Mouse (Mus musculus): ENCODE data around the gene Pfkm.

Gene Pfkm

DNA sequence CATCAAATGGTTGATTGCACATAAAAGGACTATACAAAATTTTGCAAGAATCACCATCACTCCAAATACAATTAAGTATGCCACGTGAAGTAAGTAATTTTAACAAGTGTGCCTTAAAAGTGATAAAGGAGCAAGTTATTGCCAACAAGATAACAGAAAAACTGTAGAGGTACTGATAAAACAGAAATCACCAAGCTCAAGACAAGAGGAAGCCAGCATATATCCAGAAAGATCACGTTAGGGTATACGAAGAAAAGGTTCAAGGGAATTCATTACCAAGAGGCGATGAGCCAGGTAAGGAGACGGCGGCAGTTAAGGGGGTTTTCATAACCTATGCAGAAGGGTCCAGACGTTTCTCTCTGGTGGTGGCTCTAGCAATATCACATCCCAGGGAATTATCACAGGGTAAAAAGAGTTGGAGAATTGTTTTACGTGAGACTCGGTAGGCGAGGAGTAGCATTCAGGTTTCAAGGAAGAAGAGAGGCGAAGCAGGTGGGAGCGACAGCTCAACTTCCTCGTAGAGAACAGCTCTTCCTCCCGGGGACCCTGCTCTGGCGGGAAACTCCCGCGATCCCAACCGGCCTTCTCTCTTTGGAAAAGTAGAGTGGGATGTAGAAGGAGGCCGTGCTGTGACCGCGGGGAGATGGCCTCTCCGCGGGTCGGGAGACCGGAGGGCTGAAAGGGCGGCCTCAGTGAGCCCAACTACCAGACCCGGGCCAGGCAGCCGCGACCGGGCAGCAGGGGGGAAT is at the start of gene Pfkm:
Gene Pfkm (plus strand): TSS at position 218 of the 749 bp plus-strand sequence.
- DNase-seq = no peak

DNA sequence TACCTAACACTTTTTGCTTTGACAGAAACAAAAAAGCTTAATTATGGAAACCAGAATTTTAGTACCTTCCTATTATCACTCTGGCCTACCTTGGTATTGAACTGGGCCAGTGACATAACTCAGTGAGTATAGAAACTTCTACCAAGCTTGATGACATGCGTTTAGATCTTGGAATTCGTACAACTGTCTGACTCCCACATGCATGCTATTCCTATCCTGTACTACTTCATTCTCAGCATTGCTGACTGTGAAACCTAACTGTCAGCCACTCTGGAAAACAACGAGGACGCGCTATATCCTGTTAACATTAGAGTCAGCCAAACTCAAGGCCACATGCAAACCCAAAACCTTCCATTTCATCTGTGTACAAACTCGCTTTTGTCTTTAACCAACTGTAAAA is 48.4 kb upstream of the Pfkm start:
- DNase-seq = no peak

DNA sequence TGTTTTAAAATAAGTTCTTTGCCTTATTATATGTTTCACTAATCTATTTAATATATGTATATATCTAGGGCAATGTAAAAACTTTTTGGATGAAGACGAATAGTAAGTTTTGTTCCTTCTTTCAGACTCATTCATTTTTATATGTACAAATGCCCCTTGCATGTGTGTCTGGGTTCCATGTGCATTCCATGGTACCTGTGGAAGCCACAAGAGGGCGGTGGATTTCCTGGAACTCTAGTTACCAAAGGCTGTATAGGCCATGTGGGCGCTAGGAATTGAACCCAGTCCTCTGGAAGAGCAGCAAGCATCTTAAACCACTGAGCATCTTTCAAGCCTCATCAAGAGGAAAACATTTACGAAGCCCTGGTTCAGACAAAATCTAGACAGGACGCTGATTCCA is 48.0 kb upstream of the Pfkm start:
- no peak for DNase-seq

DNA sequence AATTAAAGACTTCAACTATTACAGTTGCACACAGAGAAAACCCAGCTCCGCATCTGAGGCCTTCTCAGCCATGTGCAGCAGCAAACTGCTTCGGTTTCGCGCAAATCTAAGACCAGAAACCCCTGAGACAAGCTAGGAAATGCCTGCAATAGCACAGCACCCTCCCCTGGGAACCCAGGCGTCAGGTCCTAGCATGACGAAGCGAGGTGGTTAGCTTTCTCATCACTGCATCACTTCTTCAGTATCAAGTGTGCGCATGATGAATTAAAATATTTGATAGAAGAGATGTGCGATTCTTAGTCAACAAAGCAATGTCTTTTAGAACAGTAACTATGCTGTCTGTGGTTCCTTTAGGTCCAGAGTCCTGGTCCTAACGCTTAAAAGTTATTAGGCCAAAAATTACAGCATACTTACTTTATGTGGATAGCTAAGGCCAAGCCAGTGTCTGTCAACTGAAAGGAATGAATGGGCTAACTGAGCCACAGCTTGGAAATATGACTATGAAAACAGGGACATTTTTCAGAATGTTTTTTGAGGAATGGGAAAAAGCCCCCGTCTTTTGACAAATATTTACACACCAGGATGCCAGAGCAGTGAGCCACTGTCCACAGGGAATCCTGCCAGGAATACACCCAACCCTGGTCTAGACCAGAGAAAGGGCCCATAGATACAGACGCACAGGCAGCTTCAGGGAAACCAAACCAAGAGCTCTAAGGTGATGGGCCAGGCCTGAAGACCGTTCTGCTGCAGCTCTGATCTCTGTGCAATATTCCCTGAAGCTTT is 43.3 kb upstream of the Pfkm start:
- no peak for DNase-seq

DNA sequence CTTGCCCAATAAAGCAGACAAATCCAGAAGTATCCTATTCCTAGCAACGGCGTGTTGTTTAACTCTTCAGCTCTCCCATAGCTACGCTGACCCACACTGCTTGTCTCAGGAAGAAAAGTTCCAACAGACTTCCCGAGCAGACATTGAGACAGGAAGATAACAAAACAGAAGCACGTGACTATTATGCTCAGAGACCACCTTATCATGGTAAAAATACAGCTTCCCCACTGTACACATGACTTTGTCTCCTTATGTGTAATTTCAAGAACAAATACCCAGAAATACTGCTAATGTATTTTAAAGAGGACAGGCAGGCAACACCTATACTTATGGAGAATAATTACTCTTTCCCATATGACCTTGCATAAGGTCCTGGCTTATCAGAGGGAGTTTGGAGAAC is 40.7 kb upstream of the Pfkm start:
- no peak for DNase-seq

DNA sequence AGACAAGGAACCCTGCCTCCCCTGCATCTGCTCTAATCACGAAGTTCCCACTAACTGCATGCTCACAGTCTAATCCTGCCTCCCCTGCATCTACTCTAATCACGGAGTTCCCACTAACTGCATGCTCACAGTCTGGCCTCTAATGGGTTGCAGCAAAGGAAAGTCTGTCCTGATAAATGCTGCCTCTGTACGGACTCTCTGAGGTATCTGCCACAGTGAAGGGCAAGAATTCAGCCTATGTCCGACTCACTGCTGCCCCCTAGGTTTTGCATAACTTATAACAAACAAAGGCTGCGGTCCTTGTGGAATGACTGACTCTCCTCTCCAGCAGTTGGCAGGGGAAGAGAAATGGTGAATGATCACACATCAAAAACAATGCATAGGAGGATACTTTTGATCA is 37.1 kb upstream of the Pfkm start:
- no peak for DNase-seq

DNA sequence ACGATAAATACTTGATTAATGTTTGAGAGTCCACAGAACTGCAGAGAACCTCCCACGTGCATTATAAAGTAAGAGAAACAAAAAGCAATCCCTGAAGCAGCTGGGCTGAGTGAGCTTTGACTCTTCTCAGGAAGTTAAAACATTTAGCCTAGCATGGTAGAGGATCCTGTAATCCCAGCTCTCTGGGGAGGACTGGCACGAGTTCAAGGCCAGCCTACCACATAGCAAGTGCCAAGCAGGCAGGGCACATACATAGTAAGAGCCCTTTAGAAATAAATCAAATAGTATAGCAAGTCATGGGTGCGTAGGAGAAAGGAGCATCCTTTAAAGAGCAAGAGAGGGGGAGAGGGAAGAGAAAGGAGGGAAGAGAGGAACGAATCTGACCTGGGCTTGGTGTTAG is 26.5 kb upstream of the Pfkm start:
- DNase-seq = no peak

DNA sequence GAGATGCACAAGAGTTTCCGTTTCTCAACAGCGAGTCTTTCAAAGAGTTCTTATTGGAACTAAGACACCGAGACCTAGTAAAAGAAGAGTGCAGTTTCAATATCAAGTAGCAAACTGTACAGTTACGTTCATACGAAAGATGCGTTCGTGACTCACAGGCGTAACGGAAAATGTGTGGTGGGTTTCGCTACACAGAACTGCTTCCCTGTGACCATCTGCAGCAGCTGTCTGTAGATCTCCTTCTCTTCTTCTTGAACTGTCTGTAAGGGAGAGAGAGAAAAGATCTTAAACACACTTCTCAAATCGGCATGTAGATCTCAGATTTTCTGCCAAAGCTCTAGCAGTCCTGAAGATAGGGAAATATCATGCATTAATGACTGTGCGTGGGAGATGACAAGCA is 25.8 kb upstream of the Pfkm start:
- DNase-seq = no peak

DNA sequence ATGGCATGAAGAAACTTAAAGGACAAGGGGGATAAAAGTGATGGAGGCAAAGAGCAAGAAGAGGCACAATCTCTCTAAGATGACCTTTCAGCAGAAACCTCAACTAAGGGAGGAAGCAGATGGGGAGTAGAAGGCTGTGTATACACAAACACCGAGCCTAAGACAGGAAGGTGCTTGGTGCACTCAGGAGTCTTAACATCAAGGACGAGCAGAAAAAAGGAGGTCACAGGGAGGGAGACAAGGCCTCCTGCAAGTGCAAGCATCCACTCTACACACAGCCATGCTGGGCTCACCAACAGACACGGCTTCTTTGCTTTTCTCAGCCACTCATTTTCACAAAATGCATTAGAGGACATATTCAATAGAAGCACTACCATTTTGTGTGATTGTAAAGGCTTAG is 24.9 kb upstream of the Pfkm start:
- DNase-seq = no peak

DNA sequence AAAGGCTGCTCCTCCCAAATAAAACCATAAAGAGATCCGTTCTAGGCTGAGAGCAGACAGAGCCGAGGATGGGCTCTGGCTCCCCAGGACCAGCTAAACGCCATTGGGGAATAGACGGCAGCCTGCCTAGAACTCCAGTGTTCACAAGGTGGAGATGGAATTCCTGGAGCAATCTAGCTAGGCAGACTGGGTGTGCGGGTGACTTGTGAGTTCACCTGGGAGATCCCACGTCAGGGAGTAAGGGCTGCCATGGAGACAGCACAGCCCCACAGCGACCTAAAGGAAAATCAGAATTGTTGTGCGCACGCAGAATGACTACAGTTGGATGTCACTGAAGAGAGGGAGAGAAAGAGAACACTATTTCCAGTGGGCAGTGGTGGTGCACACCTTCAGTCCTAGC is 23.9 kb upstream of the Pfkm start:
- no peak for DNase-seq

DNA sequence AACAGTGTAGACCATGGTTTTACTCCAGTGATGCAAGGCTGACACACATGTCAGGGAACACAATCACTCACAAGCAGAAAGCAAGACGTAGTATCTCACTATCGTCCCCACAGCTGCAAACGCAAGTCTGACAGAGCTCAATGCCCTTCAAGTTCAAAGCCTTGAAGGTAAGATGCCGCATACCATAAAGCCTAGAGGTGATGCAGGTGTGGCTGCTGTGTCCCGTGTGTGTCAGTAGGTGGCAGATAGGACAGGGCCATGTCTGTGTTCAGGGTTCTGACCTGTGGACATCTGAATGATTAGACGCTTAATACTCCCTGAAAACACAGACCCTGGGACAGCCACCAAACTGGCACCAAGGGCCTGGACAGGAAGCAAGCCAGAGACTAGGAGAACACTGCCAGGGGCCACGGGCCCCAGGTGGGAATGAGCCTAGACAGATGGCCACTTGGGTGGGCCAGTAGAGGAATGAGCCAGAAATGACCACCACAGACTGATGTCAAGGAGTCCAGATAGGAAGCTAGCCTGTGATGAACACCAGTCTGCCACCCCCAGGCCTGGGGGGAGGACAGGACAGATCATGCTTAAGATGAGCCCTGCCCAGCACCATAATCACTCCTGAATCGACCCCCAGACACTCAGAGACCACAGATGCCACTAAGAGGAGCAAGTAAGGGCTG is 22.7 kb upstream of the Pfkm start:
- DNase-seq = no peak

DNA sequence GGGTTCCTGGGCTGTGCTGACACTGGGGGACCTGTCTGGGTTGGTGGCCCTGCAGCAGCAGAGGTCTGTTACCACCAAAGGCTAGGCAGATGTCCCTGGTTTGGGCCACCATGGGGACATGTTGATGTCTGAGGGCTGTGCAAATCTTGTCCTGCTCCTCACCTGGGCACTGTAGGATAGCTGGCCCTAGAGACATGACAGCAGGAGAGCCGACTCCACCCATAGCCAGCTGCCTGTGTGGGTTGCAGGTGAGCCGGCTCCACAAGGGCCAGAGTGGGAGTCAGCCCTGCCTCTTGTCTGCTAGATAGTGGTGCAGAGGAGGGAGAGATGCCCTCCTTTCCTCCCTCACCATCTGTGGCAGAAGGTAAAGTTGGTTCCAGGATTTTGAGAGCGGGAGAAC is 22.0 kb upstream of the Pfkm start:
- no peak for DNase-seq

DNA sequence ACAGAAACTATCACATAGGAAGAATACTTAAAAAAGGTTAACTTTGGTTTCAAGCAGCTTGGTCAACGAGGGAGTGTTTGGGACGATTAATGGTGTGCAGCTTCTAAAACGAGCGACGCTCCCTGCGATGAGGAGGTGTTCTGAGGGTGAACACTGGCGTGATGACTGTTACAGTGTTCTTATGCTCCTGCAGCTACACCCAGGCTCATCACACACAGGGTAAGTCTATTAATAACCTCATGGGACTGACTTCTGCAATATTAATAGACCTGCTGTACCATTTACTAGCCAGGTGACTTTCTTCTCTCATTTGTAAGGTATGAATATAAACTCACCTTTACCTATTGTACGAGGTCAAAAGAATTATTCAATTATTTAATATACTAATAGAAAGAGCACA is 17.9 kb upstream of the Pfkm start:
- DNase-seq = no peak

DNA sequence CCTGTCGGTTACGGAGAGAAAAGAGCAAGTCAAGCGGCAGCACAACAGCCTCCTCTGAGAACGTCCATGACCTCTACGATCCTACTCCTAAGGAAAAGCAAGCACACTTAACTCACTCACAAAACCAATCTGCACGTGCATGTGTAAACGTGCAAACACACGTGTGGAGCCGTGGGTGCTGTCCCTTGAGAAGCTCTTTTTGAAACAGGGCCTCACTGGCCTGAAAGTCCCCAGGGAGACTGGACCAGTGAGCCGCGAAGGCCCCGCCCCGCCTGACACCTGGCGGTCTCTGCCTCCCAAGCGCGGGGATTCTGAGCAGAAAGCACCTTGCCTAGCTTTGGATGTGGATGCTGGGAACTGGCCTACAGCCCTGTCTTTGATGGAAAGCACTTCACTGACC is 17.4 kb upstream of the Pfkm start:
- peak; percentile 72 to 75 for DNase-seq

DNA sequence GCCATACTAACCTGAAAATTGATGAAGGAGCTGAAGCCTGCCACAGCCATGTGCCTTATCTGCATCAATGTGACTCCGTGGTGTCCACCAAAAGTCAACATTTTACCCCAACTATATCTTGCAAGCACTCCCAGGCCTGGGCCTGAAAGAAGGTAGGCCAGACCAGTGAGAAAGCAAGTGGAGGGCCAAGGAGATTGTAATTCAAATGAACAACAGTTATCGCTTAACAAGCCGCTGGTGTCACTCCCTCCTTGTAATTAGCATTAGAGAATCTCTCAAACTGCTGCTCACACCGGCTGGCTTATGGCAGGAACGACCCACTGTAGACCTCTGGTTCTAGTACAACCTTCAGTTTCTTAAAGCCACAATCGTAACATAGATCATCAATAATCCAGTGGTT is 15.5 kb upstream of the Pfkm start:
- no peak for DNase-seq

DNA sequence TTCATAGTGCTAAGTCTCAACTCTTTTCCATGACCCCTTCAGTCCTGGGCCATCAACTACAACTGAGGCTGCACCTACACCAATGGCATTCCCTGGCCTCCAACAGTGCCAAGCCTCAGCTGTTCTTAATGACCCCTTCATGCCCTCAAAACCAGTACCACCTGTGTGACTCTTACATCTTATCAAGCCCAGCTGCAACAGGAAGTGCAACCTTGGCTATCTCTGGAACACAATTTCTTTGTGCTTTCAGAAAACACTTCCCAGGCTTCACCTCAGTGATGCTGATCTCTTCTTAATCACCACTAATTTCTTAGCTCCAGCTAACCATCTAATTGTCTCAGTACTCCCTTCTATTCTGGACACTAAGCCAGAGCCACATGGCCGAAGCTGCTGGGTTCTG is 3.5 kb upstream of the Pfkm start:
- DNase-seq = no peak

DNA sequence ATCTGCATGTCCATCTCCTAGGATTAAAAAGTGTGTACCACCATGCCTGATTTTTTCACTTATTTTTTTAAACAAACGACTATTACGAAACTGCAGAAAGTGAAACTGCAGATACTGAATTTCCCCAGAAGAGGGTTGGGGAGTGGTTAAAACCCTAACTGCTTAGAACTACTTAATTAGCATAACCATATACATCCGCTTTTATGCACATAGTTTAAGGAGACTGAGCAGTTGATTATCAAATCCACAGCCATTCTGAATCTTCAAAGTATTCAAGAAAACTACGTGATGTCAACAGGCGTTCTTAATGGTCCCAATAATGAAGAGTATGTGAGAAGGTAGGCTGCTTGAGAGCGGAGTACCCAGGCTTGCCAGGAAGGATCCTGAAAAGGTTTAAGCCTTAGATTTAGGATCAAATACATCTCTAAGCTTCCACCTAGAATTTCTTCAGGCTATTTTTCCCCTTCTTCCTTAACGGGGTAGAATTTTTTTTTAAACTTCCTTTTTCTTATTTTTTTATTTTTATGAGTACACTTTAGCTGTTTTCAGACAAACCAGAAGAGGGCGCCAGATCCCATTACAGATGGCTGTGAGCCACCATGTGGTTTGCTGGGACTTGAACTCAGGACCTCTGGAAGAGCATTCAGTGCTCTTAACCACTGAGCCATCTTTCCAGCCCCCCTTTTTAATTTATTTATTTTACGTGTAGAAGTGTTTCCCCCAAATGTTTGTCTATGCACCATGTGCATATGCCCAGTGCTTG is 2.8 kb upstream of the Pfkm start:
- DNase-seq = peak in 1 of 2 experiments; percentile 49

DNA sequence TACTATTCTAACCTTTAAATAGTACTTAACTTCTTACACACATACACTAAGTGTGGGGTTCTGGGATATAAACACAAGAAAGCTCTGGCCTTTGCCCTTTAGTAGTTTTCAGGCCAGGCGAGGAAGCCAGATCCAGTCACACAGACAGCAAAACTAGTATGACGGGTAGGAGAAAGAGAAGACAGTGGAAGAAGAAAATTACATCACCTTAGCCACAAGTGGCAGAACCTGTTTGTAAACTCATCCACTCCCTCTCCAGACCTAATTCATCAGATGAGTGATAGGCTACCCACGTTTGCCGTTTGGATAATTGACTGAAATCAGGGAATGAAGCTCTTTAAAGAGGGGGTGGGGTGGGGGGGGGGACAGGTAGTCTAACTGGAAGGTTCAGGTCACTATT is 548 bp upstream of the Pfkm start:
- no peak for DNase-seq

DNA sequence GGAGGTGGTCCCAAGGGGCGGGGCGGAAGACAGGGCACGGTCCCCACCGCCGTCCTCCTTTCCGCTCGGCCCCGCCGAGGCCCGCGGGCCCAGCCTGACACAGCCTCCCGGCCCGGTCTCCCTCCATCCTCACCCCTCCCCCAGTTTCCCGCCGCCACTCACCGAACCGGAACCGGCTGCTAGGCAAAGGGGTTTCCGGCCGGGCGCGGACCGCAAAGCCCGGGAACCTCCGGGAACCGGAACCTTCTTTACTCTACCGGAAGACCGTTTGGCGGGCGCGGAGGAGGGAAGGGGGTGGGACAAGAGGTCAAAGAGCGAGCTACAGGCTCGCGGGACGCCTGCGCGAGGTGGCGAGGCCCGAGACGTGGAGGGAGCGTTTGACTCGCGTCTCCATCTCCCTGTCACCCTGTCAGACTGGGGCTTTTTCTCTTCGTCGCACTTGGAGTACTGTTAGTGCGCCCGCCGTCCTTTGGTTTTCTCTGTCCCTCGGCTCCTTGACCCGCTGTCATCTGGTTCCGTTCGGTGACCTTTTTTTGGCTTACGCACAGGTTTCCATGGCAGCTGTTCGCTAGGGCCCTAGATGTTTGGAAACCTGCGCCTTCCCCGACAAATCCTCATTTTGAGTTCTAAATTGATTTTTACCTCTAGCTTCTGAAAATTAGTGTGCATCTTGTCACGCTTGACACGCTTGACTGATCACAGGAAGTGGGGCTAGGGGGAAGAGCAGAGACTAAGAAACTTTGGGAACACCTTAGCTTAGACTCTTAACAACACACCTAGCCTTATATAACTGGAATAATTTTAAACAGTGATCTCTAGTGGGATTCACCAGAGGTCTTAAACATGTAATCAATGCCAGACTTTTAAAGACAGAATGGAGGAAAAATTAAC is 977 bp downstream of the Pfkm start, which contains the start of gene Senp1:
Gene Senp1 (minus strand): TSS at position 624 of the 891 bp plus-strand sequence.
- DNase-seq = peak; percentile 85

DNA sequence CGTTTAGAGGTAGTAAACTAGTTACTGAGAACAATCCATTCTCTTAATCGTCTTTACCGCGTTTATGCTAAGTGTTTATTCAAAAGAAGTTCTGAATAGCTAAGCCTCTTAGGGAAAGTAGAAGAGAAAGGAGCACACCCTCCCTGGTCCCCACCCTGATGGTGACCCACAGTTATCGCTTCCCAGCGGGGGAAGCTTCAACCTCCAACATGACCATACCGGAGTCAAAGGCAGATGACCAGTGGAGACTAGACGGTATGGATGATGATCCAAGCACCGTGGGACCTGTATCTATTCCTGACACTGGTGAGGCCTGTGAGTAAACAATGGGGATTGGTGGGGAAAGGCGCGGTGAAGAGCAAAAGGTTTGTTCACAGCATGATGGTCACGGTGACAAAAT is 2.5 kb downstream of the Pfkm start:
- DNase-seq = no peak

DNA sequence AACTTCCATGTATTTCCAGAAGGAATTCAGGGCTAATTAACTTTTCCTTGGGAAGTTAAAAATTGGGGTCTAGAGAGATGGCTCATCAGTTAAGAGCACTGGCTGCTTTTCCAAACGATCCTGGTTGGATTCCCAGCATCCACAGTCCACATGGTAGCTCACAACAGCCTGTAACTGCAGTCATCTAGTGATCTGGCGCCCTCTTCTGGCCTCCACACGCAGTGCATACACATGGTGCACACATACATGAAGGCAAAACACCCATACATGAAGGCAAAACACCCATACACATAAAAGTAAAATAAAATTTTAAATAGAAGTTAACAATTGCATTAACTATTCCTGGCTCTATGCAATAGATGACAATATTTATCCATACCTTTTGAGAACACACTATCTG is 4.6 kb downstream of the Pfkm start:
- DNase-seq = no peak

DNA sequence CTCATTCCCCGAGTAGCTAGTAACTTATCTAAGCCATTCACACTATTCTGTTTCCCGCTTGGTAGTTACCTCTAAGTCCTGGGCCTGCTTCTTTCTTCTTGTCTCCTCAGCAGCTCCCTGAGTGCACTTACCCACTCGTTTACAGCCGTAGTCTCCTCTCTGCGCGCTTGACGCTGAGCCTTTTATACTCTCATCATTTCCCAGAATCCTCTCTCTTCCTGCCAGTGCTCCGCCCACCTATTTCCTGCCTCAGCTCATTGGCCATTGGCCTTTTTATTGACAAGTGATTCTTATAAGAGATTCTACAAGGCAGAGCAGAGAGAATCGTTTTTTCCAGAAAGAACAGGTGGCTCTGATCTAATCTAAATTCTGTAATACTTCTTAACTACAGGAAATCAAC is 6.1 kb downstream of the Pfkm start:
- DNase-seq = no peak

All from spleen, adult 18-20 months (tissue).